Mouse (Mus musculus) lung, postnatal 0 days (tissue): ENCODE data around the gene Barx1.

Experiments
- CTCF ChIP-seq: IDR thresholded peaks from 2 replicates; pipeline ENCODE4 v1.5.1; 2016; ENCODE audit warnings: antibody characterized with exemption, mild to moderate bottlenecking
- EP300 ChIP-seq: IDR thresholded peaks from 2 replicates; pipeline ENCODE4 v1.6.1; 2016; ENCODE audit warnings: antibody characterized with exemption, mild to moderate bottlenecking, control low read depth

DNA sequence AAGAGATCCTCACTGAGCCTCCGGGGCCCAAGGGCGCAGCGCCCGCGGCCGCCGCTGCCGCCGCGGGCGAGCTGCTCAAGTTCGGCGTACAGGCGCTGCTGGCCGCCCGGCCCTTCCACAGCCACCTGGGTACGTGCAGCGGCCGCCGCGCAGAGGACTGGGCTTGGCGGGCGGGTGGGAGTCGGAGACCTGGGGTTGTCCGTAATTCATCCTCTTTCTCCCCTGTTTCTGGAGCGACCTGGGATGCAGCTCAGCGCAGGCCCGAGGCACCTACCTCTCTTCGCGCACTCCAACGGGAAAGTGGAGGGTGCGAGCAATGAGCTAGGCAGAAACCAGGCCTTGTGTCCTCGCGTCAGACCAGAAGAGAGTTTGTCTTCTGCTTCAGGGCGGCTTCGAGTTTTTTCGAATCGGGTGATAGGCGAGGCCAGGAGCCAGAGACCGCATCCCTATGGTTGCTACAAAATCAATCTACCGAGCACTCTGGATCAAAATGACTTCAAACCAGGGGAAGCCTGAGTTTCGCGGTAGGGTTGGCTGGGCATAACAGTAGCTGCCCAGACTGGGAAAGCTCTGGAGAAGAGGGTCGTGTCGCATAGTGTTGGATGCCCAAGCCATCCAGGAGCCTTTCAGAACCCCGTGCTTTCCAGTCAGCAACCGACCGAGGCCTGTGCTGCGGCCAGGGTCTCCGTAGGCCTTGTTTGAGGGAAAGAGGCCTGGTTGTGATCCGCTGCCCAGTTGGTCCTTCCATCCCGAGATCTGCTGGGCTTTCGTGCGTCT is 601 bp downstream of the Barx1 start:
- TF ChIP-seq CTCF (no peak), EP300 (no peak)
